Mouse (Mus musculus) right cerebral cortex, adult 2 months (tissue): ENCODE results near the gene Dync1i2.

Experiments
- DNase-seq, 2 experiments: peaks; one replicate each; pipeline ENCODE4 v3.0.0; 2021 to 2022; ENCODE audit warnings: low spot score in 2 of 2

Dync1i2 gene

GRCm38 (mm10) chr2:71211591-71212359 lies at the start of gene Dync1i2:
Gene Dync1i2, plus strand, starts transcription at chr2:71211706.
- peak; percentile 94 for DNase-seq

GRCm38 (mm10) chr2:71162831-71163621 lies 48.5 kb upstream of the Dync1i2 start:
- no peak for DNase-seq

- no peak for DNase-seq
Measured at GRCm38 (mm10) chr2:71167211-71167610, 44.3 kb upstream of the Dync1i2 start.

- DNase-seq: no peak
Measured at GRCm38 (mm10) chr2:71168461-71169021, 43.0 kb upstream of the Dync1i2 start.

GRCm38 (mm10) chr2:71173031-71173430 lies 38.5 kb upstream of the Dync1i2 start:
- no peak for DNase-seq

GRCm38 (mm10) chr2:71176329-71177249 lies 34.9 kb upstream of the Dync1i2 start:
- no peak for DNase-seq

- DNase-seq: no peak
Measured at GRCm38 (mm10) chr2:71177250-71177615, 34.3 kb upstream of the Dync1i2 start.

- no peak for DNase-seq
Measured at GRCm38 (mm10) chr2:71177760-71178159, 33.7 kb upstream of the Dync1i2 start.

- DNase-seq: no peak
Measured at GRCm38 (mm10) chr2:71179716-71180115, 31.8 kb upstream of the Dync1i2 start.

- no peak for DNase-seq
Measured at GRCm38 (mm10) chr2:71180566-71181217, 30.8 kb upstream of the Dync1i2 start.

GRCm38 (mm10) chr2:71187950-71188349 lies 23.6 kb upstream of the Dync1i2 start:
- DNase-seq: no peak

- no peak for DNase-seq
Measured at GRCm38 (mm10) chr2:71188861-71189260, 22.6 kb upstream of the Dync1i2 start.

- DNase-seq: no peak
Measured at GRCm38 (mm10) chr2:71191391-71192194, 19.9 kb upstream of the Dync1i2 start.

GRCm38 (mm10) chr2:71192195-71192807 lies 19.2 kb upstream of the Dync1i2 start:
- no peak for DNase-seq

- DNase-seq: peak in 1 of 2 experiments; percentile 12
Measured at GRCm38 (mm10) chr2:71194137-71194960, 17.2 kb upstream of the Dync1i2 start.

GRCm38 (mm10) chr2:71196947-71197346 lies 14.6 kb upstream of the Dync1i2 start:
- DNase-seq: no peak

- no peak for DNase-seq
Measured at GRCm38 (mm10) chr2:71198907-71199306, 12.6 kb upstream of the Dync1i2 start.

GRCm38 (mm10) chr2:71200485-71200884 lies 11.0 kb upstream of the Dync1i2 start:
- peak in 1 of 2 experiments; percentile 4 for DNase-seq

GRCm38 (mm10) chr2:71201886-71202285 lies 9.6 kb upstream of the Dync1i2 start:
- DNase-seq: no peak
